Mouse (Mus musculus): ENCODE results near the gene Cdh16. TPM values are rescaled to one million over a fixed set of nuclear protein-coding genes. Genes with fewer than 3 reads are reported as not detected.
A peak's percentile ranks its signal among the peaks of the same experiment; 100 is the strongest.

The Cdh16 gene
- polyA plus RNA-seq, 1 experiment from 2014 or later: not detected

DNA sequence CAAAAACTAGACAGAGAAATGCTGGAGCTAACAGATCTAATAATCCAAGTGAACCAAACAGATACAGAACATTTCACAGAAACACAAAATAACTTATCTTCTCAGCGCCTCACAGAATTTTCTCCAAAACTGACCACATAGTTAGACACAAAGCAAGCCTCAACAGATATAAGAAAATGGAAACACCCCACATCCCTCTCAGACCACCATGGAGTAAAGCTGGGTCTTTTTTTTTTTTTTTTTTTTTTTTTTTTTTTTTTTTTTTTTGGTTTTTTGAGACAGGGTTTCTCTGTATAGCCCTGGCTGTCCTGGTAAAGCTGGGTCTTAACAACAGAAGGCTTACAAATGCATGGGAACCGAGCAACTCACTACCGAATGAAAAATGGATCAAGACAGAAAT lies 47.4 kb downstream of the Cdh16 start:
- Histone ChIP-seq H3K27ac (ENCODE audit: low read depth, low read length) (no peak overlapping the region), H3K9me3 (ENCODE audit: control insufficient read depth) (no peaks in the 10 kb centered on the region), H3K36me3 (ENCODE audit: control insufficient read depth, insufficient read depth) (no peaks in the 10 kb centered on the region), H3K9ac (ENCODE audit: low read depth, low read length) (no peak overlapping the region), H3K4me1 (replicated peaks; ENCODE audit: control insufficient read depth, insufficient read depth, low read length) (no peaks in the 10 kb centered on the region), H3K4me2 (replicated peaks; ENCODE audit: low read depth) (no peak overlapping the region), H3K4me3 (ENCODE audit: low read depth, low read length) (no peak overlapping the region), H3K27me3 (replicated peaks; ENCODE audit: control insufficient read depth, insufficient read depth, low read length) (no peaks in the 10 kb centered on the region)
- ATAC-seq: no peak
- WGBS: 89% methylated on average over 3 of the region's 3 CpGs
- TF ChIP-seq CTCF (IDR thresholded peaks at IDR 0.05; ENCODE audit: low read depth): no peak

DNA sequence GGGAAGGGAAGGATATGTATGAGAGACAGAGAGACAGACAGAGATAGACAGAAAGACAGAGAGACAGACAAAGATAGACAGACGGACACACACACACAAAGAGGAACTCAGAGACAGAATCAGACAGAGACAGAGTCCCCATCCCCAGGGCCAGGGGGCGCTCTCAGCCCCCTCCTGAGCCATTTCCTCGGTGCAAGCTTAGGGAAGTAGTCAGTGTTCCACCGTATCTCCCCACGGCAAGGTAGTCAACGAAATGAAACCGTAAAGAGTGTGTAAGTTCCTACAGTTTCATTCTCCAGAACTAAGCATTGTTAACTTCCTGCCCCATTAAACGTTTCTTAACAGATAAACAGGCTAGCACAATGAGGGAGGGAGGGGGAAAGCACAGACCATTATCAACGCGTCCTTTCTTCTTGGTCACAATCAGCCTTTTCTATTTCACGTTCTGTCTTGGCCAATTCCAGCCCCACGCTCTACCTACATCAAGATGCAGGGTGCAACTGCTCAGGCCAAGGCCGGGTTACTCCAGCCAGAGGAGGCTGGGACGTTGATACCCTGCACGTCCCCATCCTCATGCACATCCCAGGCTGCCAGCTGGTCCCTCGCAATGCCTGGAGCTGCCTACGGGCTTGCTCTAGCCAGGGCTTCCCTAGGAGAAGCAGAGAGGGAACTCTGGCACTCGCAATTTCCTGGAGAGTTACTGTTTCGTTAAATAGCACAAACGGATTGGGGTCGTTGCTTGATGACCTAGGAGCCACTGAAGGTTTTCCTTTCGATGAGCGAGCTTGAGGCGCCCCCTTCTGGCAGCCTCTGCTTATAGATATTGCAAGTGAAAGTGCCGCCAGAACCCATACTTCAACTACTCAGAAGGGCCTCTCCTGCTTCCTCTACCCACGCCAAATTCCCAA lies 53.5 kb downstream of the Cdh16 start:
- no peak overlapping the region for H3K9ac ChIP-seq (ENCODE audit: low read depth, low read length)
- H3K27me3 ChIP-seq (replicated peaks; ENCODE audit: control insufficient read depth, insufficient read depth, low read length): no peaks in the 10 kb centered on the region
- no peaks in the 10 kb centered on the region for H3K9me3 ChIP-seq (ENCODE audit: control insufficient read depth)
- no peaks in the 10 kb centered on the region for H3K4me1 ChIP-seq (replicated peaks; ENCODE audit: control insufficient read depth, insufficient read depth, low read length)
- TF ChIP-seq CTCF (IDR thresholded peaks at IDR 0.05; ENCODE audit: low read depth): peak; percentile 82
- peak; percentile 41; the same call in 1 of the 2 replicates for ATAC-seq
- peak overlapping the region; percentile 90 for H3K4me2 ChIP-seq (replicated peaks; ENCODE audit: low read depth)
- H3K27ac ChIP-seq (ENCODE audit: low read depth, low read length): no peak overlapping the region
- 8% methylated on average over 26 of the region's 26 CpGs for WGBS
- peak overlapping the region; percentile 42 for H3K4me3 ChIP-seq (ENCODE audit: low read depth, low read length)
- H3K36me3 ChIP-seq (ENCODE audit: control insufficient read depth, insufficient read depth): no peaks in the 10 kb centered on the region

DNA sequence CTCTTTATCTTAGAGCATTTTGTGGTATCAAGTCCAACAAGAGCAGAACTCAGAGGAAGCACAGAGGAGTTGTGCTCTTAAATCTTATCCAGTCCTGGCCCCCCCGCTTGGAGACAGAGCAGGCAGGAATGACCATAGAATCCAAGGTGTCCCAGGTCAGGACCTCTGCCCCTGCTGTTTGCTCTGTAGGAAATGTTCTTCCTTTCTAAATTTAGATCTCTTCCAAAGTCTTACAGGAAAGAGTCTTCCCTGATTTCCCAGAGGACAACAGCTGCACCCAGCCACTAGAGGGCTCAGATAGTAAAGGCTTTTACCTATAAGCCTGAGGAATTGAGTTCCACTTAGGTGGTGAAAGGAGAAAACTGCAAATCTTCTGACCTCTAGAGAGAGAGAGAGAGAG lies 54.6 kb downstream of the Cdh16 start:
- no peaks in the 10 kb centered on the region for H3K9me3 ChIP-seq (ENCODE audit: control insufficient read depth)

DNA sequence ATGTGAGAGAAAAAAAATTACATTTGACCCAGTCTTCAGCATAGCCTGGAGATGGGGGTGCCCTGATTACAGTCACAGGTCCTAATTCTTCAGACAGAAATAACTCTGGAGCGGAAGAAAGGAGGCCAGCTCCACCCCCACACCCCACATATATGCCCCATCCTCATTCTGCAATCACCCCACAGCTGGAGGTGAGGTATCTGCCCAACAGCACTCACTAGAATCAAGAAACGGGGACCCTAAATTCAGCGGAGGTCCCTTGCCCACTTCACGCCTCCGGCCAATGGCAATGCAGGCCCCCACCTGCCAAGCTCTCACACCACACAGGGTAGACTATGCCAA lies 58.8 kb downstream of the Cdh16 start:
- Histone ChIP-seq H3K4me3 (ENCODE audit: low read depth, low read length) (no peak overlapping the region), H3K36me3 (ENCODE audit: control insufficient read depth, insufficient read depth) (no peaks in the 10 kb centered on the region), H3K4me2 (replicated peaks; ENCODE audit: low read depth) (no peak overlapping the region), H3K9ac (ENCODE audit: low read depth, low read length) (no peak overlapping the region), H3K9me3 (ENCODE audit: control insufficient read depth) (no peaks in the 10 kb centered on the region), H3K27ac (ENCODE audit: low read depth, low read length) (no peak overlapping the region), H3K4me1 (replicated peaks; ENCODE audit: control insufficient read depth, insufficient read depth, low read length) (no peaks in the 10 kb centered on the region), H3K27me3 (replicated peaks; ENCODE audit: control insufficient read depth, insufficient read depth, low read length) (no peaks in the 10 kb centered on the region)
- TF ChIP-seq CTCF (IDR thresholded peaks at IDR 0.05; ENCODE audit: low read depth): no peak
- no peak for ATAC-seq
- WGBS: 92% methylated on average over 5 of the region's 5 CpGs

More for the DNA sequence above, 54.6 kb downstream of the Cdh16 start:
- 38% methylated on average over 1 of the region's 1 CpGs for WGBS
- Histone ChIP-seq H3K4me1 (replicated peaks; ENCODE audit: control insufficient read depth, insufficient read depth, low read length) (no peaks in the 10 kb centered on the region), H3K9ac (ENCODE audit: low read depth, low read length) (no peak overlapping the region), H3K27ac (ENCODE audit: low read depth, low read length) (no peak overlapping the region), H3K27me3 (replicated peaks; ENCODE audit: control insufficient read depth, insufficient read depth, low read length) (no peaks in the 10 kb centered on the region), H3K4me2 (replicated peaks; ENCODE audit: low read depth) (no peak overlapping the region), H3K36me3 (ENCODE audit: control insufficient read depth, insufficient read depth) (no peaks in the 10 kb centered on the region), H3K4me3 (ENCODE audit: low read depth, low read length) (no peak overlapping the region)
- no peak for ATAC-seq
- TF ChIP-seq CTCF (IDR thresholded peaks at IDR 0.05; ENCODE audit: low read depth): peak; percentile 70

DNA sequence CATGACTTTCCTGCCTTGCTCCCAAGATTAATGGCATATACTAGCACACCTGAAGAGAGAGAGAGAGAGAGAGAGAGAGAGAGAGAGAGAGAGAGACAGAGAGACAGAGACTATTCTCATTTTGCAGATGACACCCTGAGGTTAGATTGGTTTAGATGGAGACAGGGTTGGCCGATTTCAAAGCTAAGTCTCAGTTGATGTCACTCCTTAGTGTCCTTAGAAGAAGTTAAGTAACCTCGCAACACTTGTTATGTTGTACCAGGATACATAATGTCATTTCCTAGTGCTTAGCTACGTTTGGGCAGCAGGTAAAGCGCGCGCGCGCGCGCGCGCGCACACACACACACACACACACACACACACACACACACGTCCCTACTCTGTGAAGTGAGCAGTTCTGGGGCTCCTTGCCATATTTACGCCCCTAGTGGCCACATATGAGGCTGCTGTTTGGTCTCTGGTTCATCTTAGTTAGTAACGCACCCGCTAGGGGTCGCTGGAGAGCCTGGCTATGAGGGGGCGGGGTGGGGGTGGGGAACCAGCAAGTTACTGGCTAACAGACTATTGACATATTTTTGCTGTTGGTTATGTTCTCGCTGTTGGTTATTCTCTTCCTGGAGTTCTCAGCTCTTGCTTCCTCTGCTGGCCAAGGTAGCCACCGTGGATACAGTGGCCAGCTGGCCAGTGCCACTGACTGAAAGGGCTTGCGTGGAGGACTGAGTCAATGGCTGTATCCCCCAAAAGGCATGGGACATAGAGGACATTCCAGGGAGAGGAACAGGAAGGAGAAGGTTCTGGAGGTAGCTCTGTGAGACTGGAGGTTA lies 59.4 kb downstream of the Cdh16 start:
- Histone ChIP-seq H3K4me3 (ENCODE audit: low read depth, low read length) (no peak overlapping the region), H3K9me3 (ENCODE audit: control insufficient read depth) (no peaks in the 10 kb centered on the region), H3K4me2 (replicated peaks; ENCODE audit: low read depth) (peak overlapping the region; percentile 21; the same call in 1 of the 2 replicates), H3K4me1 (replicated peaks; ENCODE audit: control insufficient read depth, insufficient read depth, low read length) (no peaks in the 10 kb centered on the region), H3K27ac (ENCODE audit: low read depth, low read length) (no peak overlapping the region), H3K27me3 (replicated peaks; ENCODE audit: control insufficient read depth, insufficient read depth, low read length) (no peaks in the 10 kb centered on the region), H3K9ac (ENCODE audit: low read depth, low read length) (no peak overlapping the region), H3K36me3 (ENCODE audit: control insufficient read depth, insufficient read depth) (no peaks in the 10 kb centered on the region)
- ATAC-seq: peak; percentile 88
- peak; percentile 94 for TF ChIP-seq CTCF (IDR thresholded peaks at IDR 0.05; ENCODE audit: low read depth)
- 13% methylated on average over 22 of the region's 22 CpGs for WGBS

DNA sequence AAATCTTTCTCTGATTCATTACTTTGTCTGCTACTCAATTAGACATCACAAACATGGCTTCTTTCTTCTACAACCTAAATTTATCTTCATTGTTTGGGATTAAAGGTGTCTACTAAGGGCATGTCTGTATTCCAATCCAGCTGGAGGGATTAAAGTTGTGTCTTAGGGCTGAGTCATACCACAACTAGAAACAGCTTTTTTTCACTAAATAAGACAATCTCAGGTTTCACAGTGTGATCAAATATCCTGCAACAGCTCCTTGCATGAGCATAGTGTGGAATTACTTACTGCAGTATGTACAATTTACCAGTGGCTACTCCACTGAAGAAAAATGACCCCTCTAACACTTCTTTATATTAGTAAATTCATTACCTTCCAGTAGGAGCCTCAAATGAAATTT lies 63.5 kb downstream of the Cdh16 start:
- Histone ChIP-seq H3K4me1 (replicated peaks; ENCODE audit: control insufficient read depth, insufficient read depth, low read length) (no peaks in the 10 kb centered on the region), H3K36me3 (ENCODE audit: control insufficient read depth, insufficient read depth) (no peaks in the 10 kb centered on the region), H3K4me2 (replicated peaks; ENCODE audit: low read depth) (no peak overlapping the region), H3K9me3 (ENCODE audit: control insufficient read depth) (no peaks in the 10 kb centered on the region), H3K27me3 (replicated peaks; ENCODE audit: control insufficient read depth, insufficient read depth, low read length) (no peaks in the 10 kb centered on the region; the same call in 1 of the 2 replicates), H3K4me3 (ENCODE audit: low read depth, low read length) (no peak overlapping the region), H3K27ac (ENCODE audit: low read depth, low read length) (no peak overlapping the region), H3K9ac (ENCODE audit: low read depth, low read length) (no peak overlapping the region)
- no peak for ATAC-seq
- no peak for TF ChIP-seq CTCF (IDR thresholded peaks at IDR 0.05; ENCODE audit: low read depth)
